Mouse (Mus musculus): ENCODE data around the gene Nelfb.
"Not testable (repeated sequence)": the region's sequence is repeated elsewhere in the genome, so short reads cannot be mapped to it uniquely, and the experiment has no call there.

Gene Nelfb

DNA sequence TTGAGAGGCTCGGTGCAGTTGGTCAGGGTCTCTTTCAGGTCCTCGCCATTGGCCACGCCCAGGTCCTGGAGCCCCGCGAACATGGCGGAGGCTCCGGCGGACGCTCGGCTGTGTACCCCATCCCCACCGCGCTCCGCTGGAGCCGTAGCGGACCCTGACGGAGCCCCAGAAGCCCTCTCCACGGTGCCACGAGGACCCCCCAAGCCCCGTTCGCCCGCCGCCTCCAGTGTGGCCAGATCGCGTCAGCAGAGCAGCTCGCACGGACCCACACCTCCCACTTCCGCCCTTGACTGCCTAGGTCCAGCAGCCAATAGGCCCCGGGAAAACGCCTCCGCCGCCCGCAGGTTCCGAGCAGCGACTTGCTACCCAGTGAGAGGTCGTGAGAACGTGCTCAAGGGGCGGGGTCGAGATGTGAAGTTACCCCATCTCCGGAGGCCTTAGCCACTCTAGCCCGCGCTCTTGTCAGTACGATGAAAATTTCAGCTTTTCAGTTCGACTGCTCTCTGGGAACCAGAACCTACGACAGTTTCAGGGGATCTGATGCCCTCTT, at the start of gene Nelfb:
TSS of gene Nelfb (minus strand) at position 369 of the 550 bp plus-strand sequence.
- peak in 1 of 2 experiments; percentile 84 for DNase-seq (ENCODE audit: low spot score in 2 of 2)

- DNase-seq (ENCODE audit: low spot score in 2 of 2) = no peak
Observed at GRCm38 (mm10) chr2:25258887-25259286, 47.6 kb upstream of the Nelfb start.

- DNase-seq (ENCODE audit: low spot score in 2 of 2) = not testable (repeated sequence)
Observed at GRCm38 (mm10) chr2:25257250-25257649, 46.0 kb upstream of the Nelfb start.

DNA sequence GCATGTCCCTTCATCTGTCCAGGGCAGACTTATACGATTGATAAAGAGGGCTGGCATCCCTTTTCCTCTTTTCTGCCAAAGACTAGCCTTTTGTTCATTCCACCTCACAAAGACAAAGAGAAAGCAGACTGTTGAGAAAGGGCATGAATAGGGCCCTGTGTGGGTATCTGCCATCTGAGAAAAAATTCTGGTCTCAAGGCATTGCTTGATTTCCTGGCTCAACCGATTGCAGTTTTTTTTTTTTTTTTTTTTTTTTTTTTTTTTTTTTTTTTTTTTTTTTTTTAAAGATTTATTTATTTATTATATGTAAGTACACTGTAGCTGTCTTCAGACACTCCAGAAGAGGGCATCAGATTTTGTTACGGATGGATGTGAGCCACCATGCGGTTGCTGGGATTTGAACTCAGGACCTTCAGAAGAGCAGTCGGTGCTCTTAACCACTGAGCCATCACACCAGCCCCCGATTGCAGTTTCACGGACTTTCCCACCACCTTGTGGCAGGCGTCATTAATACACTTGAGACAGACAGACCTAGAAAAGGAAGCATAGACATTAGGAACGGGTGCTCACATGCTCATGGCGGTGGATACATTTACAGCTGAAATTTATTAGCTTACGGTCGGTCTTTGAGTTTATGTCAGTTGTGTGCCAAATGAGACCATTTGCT, 45.3 kb upstream of the Nelfb start:
- DNase-seq (ENCODE audit: low spot score in 2 of 2) = not testable (repeated sequence)

- peak in 1 of 2 experiments; percentile 81 for DNase-seq (ENCODE audit: low spot score in 2 of 2)
Observed at GRCm38 (mm10) chr2:25255284-25255779, 44.0 kb upstream of the Nelfb start, which contains the start of gene Tmem203. TSS of gene Tmem203 (plus strand) at chr2:25255439.

DNA sequence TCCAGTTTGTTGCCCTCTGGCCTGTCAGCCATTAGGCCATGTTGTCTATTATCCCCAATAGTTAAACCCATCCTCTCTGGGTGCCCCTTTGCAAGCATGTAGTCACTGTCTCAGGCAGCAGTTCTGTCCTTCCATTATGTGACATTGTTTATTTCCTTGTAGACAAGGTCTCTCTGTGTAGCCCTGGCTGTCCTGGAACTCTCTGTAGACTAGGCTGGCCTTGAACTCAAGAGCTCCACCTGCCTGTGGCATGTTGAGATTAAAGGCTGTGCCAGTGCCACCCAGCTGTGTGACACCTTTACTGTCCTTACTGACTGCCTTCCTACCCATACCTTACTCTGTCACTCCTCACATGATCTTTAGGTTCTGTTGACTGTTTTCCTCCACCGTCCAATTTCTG, 41.0 kb upstream of the Nelfb start:
- no peak for DNase-seq (ENCODE audit: low spot score in 2 of 2)

GRCm38 (mm10) chr2:25246183-25247072, 35.1 kb upstream of the Nelfb start, which contains the start of gene AL732309.1:
TSS of gene AL732309.1 (minus strand) at chr2:25246863.
- DNase-seq (ENCODE audit: low spot score in 2 of 2) = no peak

GRCm38 (mm10) chr2:25244144-25244543, 32.9 kb upstream of the Nelfb start:
- no peak for DNase-seq (ENCODE audit: low spot score in 2 of 2)

GRCm38 (mm10) chr2:25243342-25243741, 32.1 kb upstream of the Nelfb start:
- DNase-seq (ENCODE audit: low spot score in 2 of 2) = no peak

- no peak for DNase-seq (ENCODE audit: low spot score in 2 of 2)
Observed at GRCm38 (mm10) chr2:25242101-25242506, 30.8 kb upstream of the Nelfb start, which contains the start of the genes Rnf208 and Cysrt1. TSS of gene Rnf208 (plus strand) at chr2:25242255. TSS of gene Cysrt1 (minus strand) at chr2:25242452.

GRCm38 (mm10) chr2:25241438-25241775, 30.1 kb upstream of the Nelfb start:
- no peak for DNase-seq (ENCODE audit: low spot score in 2 of 2)

DNA sequence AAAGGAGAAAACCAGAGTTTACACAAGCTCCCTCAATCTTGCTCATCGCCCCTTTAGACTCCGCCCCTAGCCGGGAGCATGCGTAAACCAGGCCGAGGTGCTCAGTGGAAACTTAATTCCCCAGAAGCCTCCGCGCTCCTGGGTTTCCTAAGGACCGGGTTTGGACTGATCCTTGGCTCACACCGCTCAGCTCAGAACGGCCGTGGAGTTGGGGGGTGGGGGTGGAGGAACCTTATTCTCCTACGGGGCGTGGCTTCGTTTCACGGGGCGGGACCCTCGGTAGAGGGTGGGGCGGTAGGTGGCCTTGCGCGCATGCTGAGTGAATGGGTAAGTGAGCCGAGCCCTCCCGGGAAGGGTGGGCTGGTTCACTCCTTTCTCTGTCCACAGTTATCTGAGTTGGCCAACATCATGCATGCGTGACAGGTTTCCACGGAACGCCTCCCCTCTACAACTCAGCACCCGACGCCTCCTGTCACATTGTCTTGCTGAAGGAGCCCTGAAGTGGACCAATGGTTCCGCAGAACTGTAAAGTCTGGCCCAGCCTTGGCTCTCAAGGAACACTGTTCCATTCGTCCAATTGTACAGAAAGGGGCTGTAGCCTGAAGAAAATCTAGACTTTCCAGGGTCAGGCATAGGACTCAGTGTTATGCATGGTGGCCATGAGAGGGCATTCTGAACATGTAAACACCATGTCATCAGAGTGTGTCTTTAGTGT, 29.6 kb upstream of the Nelfb start:
- peak in 1 of 2 experiments; percentile 77 for DNase-seq (ENCODE audit: low spot score in 2 of 2)

- DNase-seq (ENCODE audit: low spot score in 2 of 2) = no peak
Observed at GRCm38 (mm10) chr2:25240310-25240709, 29.0 kb upstream of the Nelfb start.

GRCm38 (mm10) chr2:25239766-25240165, 28.5 kb upstream of the Nelfb start:
- no peak for DNase-seq (ENCODE audit: low spot score in 2 of 2)

DNA sequence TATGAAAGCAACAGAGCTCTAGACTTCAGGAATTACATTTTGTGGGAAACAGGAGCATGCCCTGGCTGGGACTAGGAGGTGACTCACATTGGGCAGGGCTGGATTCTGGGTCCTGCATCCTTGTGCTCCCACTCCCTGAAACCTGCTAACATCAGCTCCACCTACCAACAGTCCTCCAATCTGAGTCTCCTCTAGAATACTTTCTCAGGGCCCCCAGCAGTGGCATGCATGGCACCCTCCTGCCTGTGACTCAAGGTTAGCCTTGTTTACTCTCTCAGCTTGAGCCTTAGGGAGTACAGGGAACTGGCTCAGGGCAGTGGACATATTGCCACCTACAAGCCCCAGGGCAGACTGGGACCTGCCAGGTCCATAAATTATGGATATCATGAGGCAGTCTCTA, 26.8 kb upstream of the Nelfb start:
- DNase-seq (ENCODE audit: low spot score in 2 of 2) = no peak

- no peak for DNase-seq (ENCODE audit: low spot score in 2 of 2)
Observed at GRCm38 (mm10) chr2:25237522-25237921, 26.2 kb upstream of the Nelfb start.

DNA sequence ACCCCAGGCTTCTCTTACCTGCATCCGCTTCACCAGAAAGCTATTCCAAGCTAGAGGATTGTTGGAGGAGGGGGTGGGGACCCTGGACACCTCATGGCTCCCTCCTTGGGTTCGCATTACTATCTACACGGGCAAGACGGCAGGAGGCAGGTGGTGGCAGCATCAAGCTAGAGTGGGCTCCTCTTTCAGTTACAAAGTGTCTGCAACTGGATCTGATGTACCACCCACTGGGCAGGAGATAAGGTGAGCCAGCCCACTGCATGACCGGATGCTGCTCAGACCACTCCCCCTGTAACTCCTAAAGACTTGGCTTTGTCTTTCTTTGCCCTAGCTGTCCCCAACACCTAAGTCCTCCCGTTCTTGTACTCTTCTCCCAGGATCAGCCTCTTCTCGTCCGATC, 25.3 kb upstream of the Nelfb start, which contains the start of gene Rnf224:
TSS of gene Rnf224 (minus strand) at position 174 of the 400 bp plus-strand sequence.
- no peak for DNase-seq (ENCODE audit: low spot score in 2 of 2)

GRCm38 (mm10) chr2:25234551-25235220, 23.4 kb upstream of the Nelfb start:
- DNase-seq (ENCODE audit: low spot score in 2 of 2) = no peak

GRCm38 (mm10) chr2:25234050-25234449, 22.8 kb upstream of the Nelfb start, which contains the start of gene Slc34a3:
TSS of gene Slc34a3 (minus strand) at chr2:25234364.
- DNase-seq (ENCODE audit: low spot score in 2 of 2) = no peak

- no peak for DNase-seq (ENCODE audit: low spot score in 2 of 2)
Observed at GRCm38 (mm10) chr2:25233421-25233820, 22.1 kb upstream of the Nelfb start.

GRCm38 (mm10) chr2:25231038-25231437, 19.7 kb upstream of the Nelfb start:
- DNase-seq (ENCODE audit: low spot score in 2 of 2) = no peak
